Mouse (Mus musculus) CH12.LX (cell line): ENCODE data around the gene Ugt2b34.

Experiments
- CTCF ChIP-seq, 2 experiments: IDR thresholded peaks in 1 of 2; conservative IDR thresholded peaks in 1 of 2; 2 replicates each; pipeline ENCODE4 v1.5.1; 2011 to 2012; ENCODE audit warnings: low read depth in 2 of 2, low read length in 2 of 2, improper control_type of control experiment in 1 of 2, inconsistent platforms in 1 of 2, mild to moderate bottlenecking in 1 of 2, moderate library complexity in 1 of 2
- ELF1 ChIP-seq: IDR thresholded peaks from 2 replicates; pipeline ENCODE4 v1.6.1; 2014; ENCODE audit warnings: low read depth, mild to moderate bottlenecking, inconsistent platforms, low read length, improper control_type of control experiment
- EP300 ChIP-seq: IDR thresholded peaks from 2 replicates; pipeline ENCODE4 v1.6.1; 2011; ENCODE audit warnings: low read length, improper control_type of control experiment
- MXI1 ChIP-seq: IDR thresholded peaks from 2 replicates; pipeline ENCODE4 v1.6.1; 2011; ENCODE audit warnings: mild to moderate bottlenecking, low read depth, low read length, improper control_type of control experiment
- MYC ChIP-seq: IDR thresholded peaks from 2 replicates; pipeline ENCODE4 v1.6.1; 2011; ENCODE audit warnings: low read depth, mild to moderate bottlenecking, improper control_type of control experiment, low read length
- NRF1 ChIP-seq: IDR thresholded peaks from 2 replicates; pipeline ENCODE4 v1.6.1; 2014; ENCODE audit warnings: low read depth, mild to moderate bottlenecking, inconsistent platforms, low read length, improper control_type of control experiment, moderate library complexity
- POLR2A ChIP-seq: IDR thresholded peaks from 2 replicates; pipeline ENCODE4 v1.6.1; 2011; ENCODE audit warnings: low read depth, mild to moderate bottlenecking, improper control_type of control experiment, low read length
- RCOR1 ChIP-seq: conservative IDR thresholded peaks from 2 replicates; pipeline ENCODE4 v1.6.1; 2012; ENCODE audit warnings: low read depth, mild to moderate bottlenecking, inconsistent platforms, low read length, improper control_type of control experiment
- TBP ChIP-seq: conservative IDR thresholded peaks from 2 replicates; pipeline ENCODE4 v1.6.1; 2011; ENCODE audit warnings: low read depth, low read length, improper control_type of control experiment
- USF1 ChIP-seq: IDR thresholded peaks from 2 replicates; pipeline ENCODE4 v1.6.1; 2014; ENCODE audit warnings: low read depth, mild to moderate bottlenecking, inconsistent platforms, low read length, improper control_type of control experiment
- ZC3H11A ChIP-seq: IDR thresholded peaks from 2 replicates; pipeline ENCODE4 v1.6.1; 2012; ENCODE audit warnings: low read depth, mild to moderate bottlenecking, inconsistent platforms, low read length, improper control_type of control experiment
- ZKSCAN1 ChIP-seq: IDR thresholded peaks from 2 replicates; pipeline ENCODE4 v1.6.1; 2012; ENCODE audit warnings: low read depth, inconsistent platforms, low read length, improper control_type of control experiment, borderline replicate concordance

DNA sequence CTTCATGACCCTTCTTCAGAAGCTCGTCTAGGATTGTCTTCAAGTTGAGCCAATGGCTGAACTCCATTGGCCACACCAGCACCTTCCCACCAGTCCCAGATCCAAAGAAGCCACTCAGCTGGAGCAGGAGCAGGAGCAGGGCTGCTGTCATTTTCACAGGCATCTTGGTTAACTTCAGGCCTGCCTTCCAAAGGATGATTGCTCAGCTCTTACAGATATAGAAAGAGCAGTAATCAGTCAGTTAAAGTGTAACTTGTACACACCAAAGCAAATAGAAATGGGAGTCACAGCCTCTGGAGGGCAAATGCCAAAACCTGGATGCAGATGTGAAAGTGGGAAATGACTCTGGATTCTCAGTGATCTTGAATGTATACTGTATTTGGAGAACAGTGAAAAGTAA, at the start of gene Ugt2b34:
- TF ChIP-seq CTCF (conservative IDR thresholded peaks at IDR 0.05 in 1 of 2, IDR thresholded peaks at IDR 0.05 in 1 of 2; ENCODE audit: low read depth in 2 of 2, low read length in 2 of 2): no peak
- no peak for TF ChIP-seq ZC3H11A
- no peak for TF ChIP-seq NRF1
- TF ChIP-seq POLR2A: no peak
- no peak for TF ChIP-seq RCOR1
- no peak for TF ChIP-seq ZKSCAN1
- no peak for TF ChIP-seq MXI1
- TF ChIP-seq ELF1: no peak
- no peak for TF ChIP-seq EP300
- TF ChIP-seq USF1: no peak
- no peak for TF ChIP-seq MYC
- no peak for TF ChIP-seq TBP
